Mouse (Mus musculus): Measurements from ENCODE around the gene Arhgef11. TPM values are rescaled to one million over a fixed set of nuclear protein-coding genes. Genes with fewer than 3 reads are reported as not detected.

Arhgef11 gene
- polyA plus RNA-seq, 1 experiment from 2014 or later = 21.8 TPM

GRCm38 (mm10) chr3:87620218-87620891 lies 3.0 kb downstream of the Arhgef11 start:
- H3K36me3 ChIP-seq = no peaks in the 10 kb centered on the region
- H3K4me3 ChIP-seq = peak overlapping the region; percentile 76
- H3K27me3 ChIP-seq = no peaks in the 10 kb centered on the region
- peak overlapping the region; percentile 95 for H3K4me2 ChIP-seq (replicated peaks)
- H3K9me3 ChIP-seq = no peaks in the 10 kb centered on the region
- 71% methylated on average over 7 of the region's 7 CpGs for WGBS
- no peak overlapping the region for H3K27ac ChIP-seq
- H3K4me1 ChIP-seq = peaks cover 29% of the 10 kb centered on the region
- ATAC-seq (ENCODE audit: insufficient number of reproducible peaks, insufficient read depth, low FRiP score, low TSS enrichment) = no peak
- peak overlapping the region; percentile 50 for H3K9ac ChIP-seq

GRCm38 (mm10) chr3:87624899-87625298 lies 7.5 kb downstream of the Arhgef11 start:
- Histone ChIP-seq H3K36me3 (no peaks in the 10 kb centered on the region), H3K27me3 (no peaks in the 10 kb centered on the region), H3K9me3 (no peaks in the 10 kb centered on the region), H3K4me1 (peaks cover 14% of the 10 kb centered on the region), H3K4me3 (no peak overlapping the region), H3K27ac (no peak overlapping the region), H3K4me2 (replicated peaks) (no peak overlapping the region), H3K9ac (no peak overlapping the region)
- ATAC-seq (ENCODE audit: insufficient number of reproducible peaks, insufficient read depth, low FRiP score, low TSS enrichment) = no peak
- 77% methylated on average over 4 of the region's 4 CpGs for WGBS

GRCm38 (mm10) chr3:87630899-87631298 lies 13.5 kb downstream of the Arhgef11 start:
- Histone ChIP-seq H3K4me1 (peaks cover 14% of the 10 kb centered on the region; the same call in 1 of the 2 replicates), H3K27ac (no peak overlapping the region)
- WGBS = 83% methylated on average over 9 of the region's 9 CpGs

DNA sequence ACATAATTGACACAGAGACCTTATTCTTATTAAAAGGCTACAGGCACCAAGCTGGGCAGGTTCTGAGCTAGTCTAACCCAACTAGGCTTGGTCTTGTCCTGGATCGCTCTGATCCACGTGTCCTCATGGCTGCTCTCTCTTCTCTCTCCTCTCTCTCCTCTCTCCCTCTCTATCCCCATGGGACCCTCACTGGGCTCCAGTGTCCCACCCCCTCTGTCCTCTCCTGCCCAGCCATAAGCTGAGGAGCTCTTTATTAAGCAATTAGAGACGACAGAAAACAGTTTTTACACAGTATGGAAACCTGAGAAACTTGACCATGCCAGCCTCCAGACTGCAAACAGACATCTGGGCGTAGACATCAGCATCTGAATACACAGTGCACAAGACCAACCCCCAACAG lies 14.0 kb downstream of the Arhgef11 start:
- H3K4me3 ChIP-seq = no peak overlapping the region
- H3K9me3 ChIP-seq = no peaks in the 10 kb centered on the region
- H3K9ac ChIP-seq = no peak overlapping the region
- no peaks in the 10 kb centered on the region for H3K27me3 ChIP-seq
- H3K36me3 ChIP-seq = no peaks in the 10 kb centered on the region
- no peak overlapping the region for H3K4me2 ChIP-seq (replicated peaks)
- 61% methylated on average over 4 of the region's 4 CpGs for whole genome bisulfite sequencing
- no peak overlapping the region for H3K27ac ChIP-seq
- peaks cover 18% of the 10 kb centered on the region; the same call in 1 of the 2 replicates for H3K4me1 ChIP-seq
- no peak for ATAC-seq (ENCODE audit: insufficient number of reproducible peaks, insufficient read depth, low FRiP score, low TSS enrichment)

More at GRCm38 (mm10) chr3:87630899-87631298, 13.5 kb downstream of the Arhgef11 start:
- Histone ChIP-seq H3K27me3 (no peaks in the 10 kb centered on the region), H3K9ac (no peak overlapping the region), H3K4me2 (replicated peaks) (no peak overlapping the region), H3K36me3 (no peaks in the 10 kb centered on the region), H3K4me3 (no peak overlapping the region), H3K9me3 (no peaks in the 10 kb centered on the region)
- ATAC-seq (ENCODE audit: insufficient number of reproducible peaks, insufficient read depth, low FRiP score, low TSS enrichment) = no peak

DNA sequence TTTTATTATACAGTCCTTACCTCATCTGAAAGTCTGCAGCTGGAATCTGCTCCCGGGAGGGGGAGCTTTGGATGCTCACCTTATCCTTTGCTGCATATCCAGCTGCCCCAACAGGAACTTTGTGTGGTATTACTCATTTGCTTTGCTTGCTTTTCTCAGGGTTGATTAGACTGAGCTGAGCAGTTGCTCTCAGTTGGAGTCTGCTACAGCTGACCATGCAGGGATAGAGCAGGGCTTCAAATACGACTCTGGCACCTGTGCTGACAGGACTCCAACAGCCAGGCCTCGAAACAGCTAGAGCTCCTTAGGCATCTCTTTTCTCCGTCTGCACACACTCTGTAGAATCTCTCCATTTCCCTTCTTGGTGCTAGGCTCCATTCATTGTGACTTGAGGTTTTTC lies 18.2 kb downstream of the Arhgef11 start:
- H3K9me3 ChIP-seq = no peaks in the 10 kb centered on the region
- no peaks in the 10 kb centered on the region for H3K36me3 ChIP-seq
- H3K27ac ChIP-seq = no peak overlapping the region
- H3K9ac ChIP-seq = no peak overlapping the region
- no peak overlapping the region for H3K4me2 ChIP-seq (replicated peaks)
- ATAC-seq (ENCODE audit: insufficient number of reproducible peaks, insufficient read depth, low FRiP score, low TSS enrichment) = no peak
- peaks cover 18% of the 10 kb centered on the region; the same call in 1 of the 2 replicates for H3K4me1 ChIP-seq
- WGBS = 62% methylated on average over 4 of the region's 4 CpGs
- no peak overlapping the region for H3K4me3 ChIP-seq
- H3K27me3 ChIP-seq = no peaks in the 10 kb centered on the region

DNA sequence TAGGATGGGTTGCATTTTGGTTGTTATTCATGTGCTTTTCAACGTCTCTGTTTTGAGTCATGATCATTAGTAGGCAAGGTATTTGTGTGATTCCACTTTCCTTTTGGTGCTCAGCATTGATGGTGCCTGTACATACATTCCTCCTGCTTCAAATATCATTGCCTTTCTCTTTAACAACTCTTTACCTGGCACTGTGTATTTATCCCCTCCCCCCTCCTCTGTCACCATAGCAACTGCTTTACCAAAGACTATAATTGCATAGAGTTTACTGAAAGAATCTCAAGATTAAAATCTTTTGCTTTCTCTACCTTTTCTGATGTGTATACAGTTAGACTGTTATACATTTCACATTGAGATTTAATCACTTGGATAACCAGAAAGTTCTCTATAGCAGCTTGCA lies 26.1 kb downstream of the Arhgef11 start:
- H3K27ac ChIP-seq = no peak overlapping the region
- H3K4me2 ChIP-seq (replicated peaks) = no peak overlapping the region
- 76% methylated on average over 1 of the region's 1 CpGs for WGBS
- no peaks in the 10 kb centered on the region for H3K9me3 ChIP-seq
- peaks cover 4% of the 10 kb centered on the region for H3K36me3 ChIP-seq
- H3K4me3 ChIP-seq = no peak overlapping the region
- H3K4me1 ChIP-seq = no peaks in the 10 kb centered on the region
- H3K9ac ChIP-seq = no peak overlapping the region
- no peak for ATAC-seq (ENCODE audit: insufficient number of reproducible peaks, insufficient read depth, low FRiP score, low TSS enrichment)
- no peaks in the 10 kb centered on the region for H3K27me3 ChIP-seq

DNA sequence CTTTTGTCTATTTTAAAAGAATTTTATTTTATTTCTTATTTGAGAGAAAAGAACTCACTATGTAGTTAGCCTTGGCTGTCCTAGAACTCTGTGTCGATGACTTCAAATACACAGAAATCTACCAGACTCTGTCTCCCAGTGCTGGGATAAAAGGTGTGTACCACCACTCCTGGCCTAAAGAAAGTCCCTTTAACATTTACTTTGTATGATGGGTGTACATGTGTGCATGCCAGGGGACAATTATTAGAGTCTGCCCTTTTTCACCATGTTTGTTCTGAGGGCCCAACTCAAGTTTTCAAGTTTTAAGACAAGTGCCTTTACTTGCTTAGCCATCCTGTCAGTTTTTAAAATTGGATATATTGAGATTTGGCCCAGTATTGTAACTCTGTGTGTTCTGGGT lies 28.8 kb downstream of the Arhgef11 start:
- no peaks in the 10 kb centered on the region for H3K27me3 ChIP-seq
- no peak for ATAC-seq (ENCODE audit: insufficient number of reproducible peaks, insufficient read depth, low FRiP score, low TSS enrichment)
- H3K9ac ChIP-seq = no peak overlapping the region
- H3K36me3 ChIP-seq = no peaks in the 10 kb centered on the region; the same call in 1 of the 2 replicates
- no peak overlapping the region for H3K27ac ChIP-seq
- WGBS = 100% methylated on average over 1 of the region's 1 CpGs
- H3K4me1 ChIP-seq = no peaks in the 10 kb centered on the region
- no peaks in the 10 kb centered on the region for H3K9me3 ChIP-seq
- no peak overlapping the region for H3K4me3 ChIP-seq
- H3K4me2 ChIP-seq (replicated peaks) = no peak overlapping the region

- Histone ChIP-seq H3K27ac (no peak overlapping the region), H3K9me3 (no peaks in the 10 kb centered on the region), H3K4me2 (replicated peaks) (no peak overlapping the region), H3K36me3 (no peaks in the 10 kb centered on the region), H3K4me3 (no peak overlapping the region), H3K27me3 (no peaks in the 10 kb centered on the region), H3K4me1 (no peaks in the 10 kb centered on the region), H3K9ac (no peak overlapping the region)
- no peak for ATAC-seq (ENCODE audit: insufficient number of reproducible peaks, insufficient read depth, low FRiP score, low TSS enrichment)
- 89% methylated on average over 3 of the region's 3 CpGs for WGBS
Measured at GRCm38 (mm10) chr3:87649063-87649462, 31.7 kb downstream of the Arhgef11 start.

- WGBS = 75% methylated on average over 2 of the region's 2 CpGs
- ATAC-seq (ENCODE audit: insufficient number of reproducible peaks, insufficient read depth, low FRiP score, low TSS enrichment) = no peak
- Histone ChIP-seq H3K27me3 (no peaks in the 10 kb centered on the region), H3K27ac (no peak overlapping the region), H3K9me3 (no peaks in the 10 kb centered on the region), H3K4me3 (no peak overlapping the region), H3K36me3 (no peaks in the 10 kb centered on the region), H3K4me2 (replicated peaks) (no peak overlapping the region), H3K4me1 (peaks cover 3% of the 10 kb centered on the region; the same call in 1 of the 2 replicates), H3K9ac (no peak overlapping the region)
Measured at GRCm38 (mm10) chr3:87658348-87658747, 41.0 kb downstream of the Arhgef11 start.

GRCm38 (mm10) chr3:87659692-87660429 lies 42.5 kb downstream of the Arhgef11 start:
- ATAC-seq (ENCODE audit: insufficient number of reproducible peaks, insufficient read depth, low FRiP score, low TSS enrichment) = no peak
- Histone ChIP-seq H3K36me3 (no peaks in the 10 kb centered on the region), H3K4me3 (no peak overlapping the region), H3K4me2 (replicated peaks) (no peak overlapping the region), H3K27ac (peak overlapping the region; percentile 18; the same call in 1 of the 2 replicates), H3K27me3 (no peaks in the 10 kb centered on the region), H3K9me3 (no peaks in the 10 kb centered on the region), H3K4me1 (peaks cover 3% of the 10 kb centered on the region; the same call in 1 of the 2 replicates), H3K9ac (no peak overlapping the region)
- 91% methylated on average over 9 of the region's 9 CpGs for WGBS

DNA sequence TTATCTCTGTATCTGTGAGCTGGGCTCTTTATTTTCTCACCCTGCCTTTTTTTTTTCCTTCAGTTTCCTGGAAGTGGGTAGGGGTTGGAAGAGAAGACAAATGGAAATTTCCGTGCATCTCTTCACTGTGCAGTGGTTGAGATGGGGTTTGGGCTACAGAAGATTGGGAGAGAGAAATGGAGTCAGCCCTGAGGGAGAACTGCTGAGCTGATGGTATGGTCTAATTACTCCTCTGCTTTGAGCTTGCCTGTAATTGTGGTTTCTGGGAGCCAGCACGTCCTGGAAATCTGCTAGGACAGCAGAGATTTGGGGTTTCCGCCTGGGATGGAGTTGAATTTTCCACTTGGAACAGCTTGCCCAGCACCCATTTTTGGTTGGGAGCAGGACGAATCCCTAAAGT lies 43.1 kb downstream of the Arhgef11 start:
- no peak for ATAC-seq (ENCODE audit: insufficient number of reproducible peaks, insufficient read depth, low FRiP score, low TSS enrichment)
- Histone ChIP-seq H3K27ac (peak overlapping the region; percentile 18; the same call in 1 of the 2 replicates), H3K4me1 (peaks cover 3% of the 10 kb centered on the region; the same call in 1 of the 2 replicates), H3K4me3 (no peak overlapping the region), H3K9me3 (no peaks in the 10 kb centered on the region), H3K36me3 (no peaks in the 10 kb centered on the region), H3K4me2 (replicated peaks) (no peak overlapping the region), H3K27me3 (no peaks in the 10 kb centered on the region), H3K9ac (no peak overlapping the region)
- 67% methylated on average over 4 of the region's 4 CpGs for WGBS

DNA sequence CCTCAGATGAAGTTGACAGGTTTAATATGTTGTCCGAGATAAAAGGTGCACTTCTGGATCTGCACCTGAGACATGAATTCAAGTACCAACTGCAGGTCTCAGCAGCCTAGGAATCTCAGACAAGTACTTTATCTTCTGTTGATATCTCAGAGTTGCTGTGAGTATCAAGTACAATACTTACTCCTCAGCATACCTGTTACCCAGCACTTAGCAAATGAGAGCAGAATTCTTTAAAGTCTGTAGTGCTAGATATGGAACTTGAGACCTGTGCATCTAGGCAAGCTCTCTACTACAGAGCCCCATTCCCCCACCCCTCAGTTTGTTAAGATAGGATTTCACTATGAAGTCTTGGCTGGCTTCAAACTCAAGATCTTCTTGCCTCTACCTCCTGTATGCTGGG lies 43.9 kb downstream of the Arhgef11 start:
- H3K9me3 ChIP-seq = no peaks in the 10 kb centered on the region
- no peak overlapping the region for H3K4me2 ChIP-seq (replicated peaks)
- no peaks in the 10 kb centered on the region for H3K27me3 ChIP-seq
- ATAC-seq (ENCODE audit: insufficient number of reproducible peaks, insufficient read depth, low FRiP score, low TSS enrichment) = no peak
- no peaks in the 10 kb centered on the region for H3K36me3 ChIP-seq
- peaks cover 3% of the 10 kb centered on the region; the same call in 1 of the 2 replicates for H3K4me1 ChIP-seq
- H3K27ac ChIP-seq = no peak overlapping the region
- H3K4me3 ChIP-seq = no peak overlapping the region
- 88% methylated on average over 1 of the region's 1 CpGs for WGBS
- H3K9ac ChIP-seq = no peak overlapping the region

Data from embryonic facial prominence, embryonic 12.5 days (tissue).